Mouse (Mus musculus): ENCODE results near the gene Slc45a1. TPM values are rescaled to one million over a fixed set of nuclear protein-coding genes. Genes with fewer than 3 reads are reported as not detected.

Slc45a1 gene
- polyA plus RNA-seq, 2 experiments: 0.14 to 0.36 TPM

DNA sequence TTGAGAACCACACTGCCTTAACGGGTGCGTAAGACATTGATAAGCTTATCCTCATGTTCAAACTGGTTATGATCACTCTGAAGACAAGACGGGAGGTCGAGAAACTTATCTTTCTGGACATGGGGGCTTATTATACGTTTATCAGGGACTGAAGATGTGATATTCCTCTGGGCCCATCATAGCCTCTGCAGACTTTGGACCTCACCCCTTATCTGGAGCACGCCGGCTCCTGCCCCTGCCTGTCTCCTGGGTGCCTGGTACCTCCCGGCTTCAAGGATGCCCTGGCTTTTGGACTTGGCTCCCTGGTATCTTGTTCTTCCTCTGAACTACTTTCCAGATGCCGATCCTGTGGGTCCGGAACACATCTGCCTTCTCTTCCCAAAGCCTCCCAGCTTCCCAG, 37.6 kb upstream of the Slc45a1 start:
- DNase-seq (ENCODE audit: low spot score): no peak
- no peak for TF ChIP-seq POLR2A (IDR thresholded peaks at IDR 0.05; ENCODE audit: borderline replicate concordance, extremely low read depth, insufficient read depth, insufficient read length)
- Histone ChIP-seq H3K4me1 (ENCODE audit: control insufficient read depth, insufficient read depth, low read length) (peaks cover 11% of the 10 kb centered on the region), H3K9ac (ENCODE audit: low read depth, low read length, severe bottlenecking) (no peak overlapping the region), H3K36me3 (ENCODE audit: control insufficient read depth, insufficient read depth, low read length) (no peaks in the 10 kb centered on the region), H3K27me3 (ENCODE audit: control insufficient read depth, insufficient read depth, low read length) (no peaks in the 10 kb centered on the region), H3K4me3 (replicated peaks; ENCODE audit: low read length) (no peak overlapping the region), H3K4me2 (replicated peaks; ENCODE audit: low read depth, low read length, severe bottlenecking) (no peak overlapping the region), H3K27ac (replicated peaks; ENCODE audit: low read depth, low read length) (no peak overlapping the region), H3K9me3 (ENCODE audit: control insufficient read depth, low read length) (no peaks in the 10 kb centered on the region)
- no peak for ATAC-seq (ENCODE audit: low FRiP score, low read depth)
- 90% methylated on average over 10 of the region's 10 CpGs for WGBS

DNA sequence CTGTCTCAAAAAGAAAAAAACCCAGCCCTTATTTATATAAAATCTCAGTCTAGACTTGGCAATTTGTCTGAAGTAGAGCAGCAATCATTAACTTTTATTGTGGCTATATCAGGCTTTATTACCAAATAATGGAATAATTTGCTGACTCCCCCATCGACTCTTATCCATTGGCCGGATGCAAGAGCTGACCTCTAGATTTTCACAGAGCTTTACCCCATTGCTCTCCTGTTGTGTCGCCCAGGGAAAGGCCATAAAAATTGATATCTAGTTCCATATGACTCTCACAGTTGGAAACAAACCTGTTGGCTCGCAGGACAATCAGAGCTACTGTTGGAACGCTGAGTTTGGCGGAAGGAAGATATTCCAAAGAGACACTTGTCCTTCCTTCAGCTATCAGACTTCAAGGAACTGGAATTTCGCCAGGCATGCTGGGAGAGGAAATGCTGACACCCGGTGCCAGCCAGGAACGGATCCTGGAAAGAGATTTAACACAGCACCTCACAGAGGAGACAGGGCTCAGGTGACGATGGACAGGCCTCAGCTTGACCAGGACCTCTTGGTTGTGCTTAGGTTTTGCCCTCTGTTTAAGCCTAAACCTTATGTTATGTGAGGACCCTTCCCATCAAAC, 35.3 kb upstream of the Slc45a1 start:
- Histone ChIP-seq H3K36me3 (ENCODE audit: control insufficient read depth, insufficient read depth, low read length) (no peaks in the 10 kb centered on the region), H3K27ac (replicated peaks; ENCODE audit: low read depth, low read length) (no peak overlapping the region), H3K4me1 (ENCODE audit: control insufficient read depth, insufficient read depth, low read length) (peaks cover 11% of the 10 kb centered on the region), H3K4me2 (replicated peaks; ENCODE audit: low read depth, low read length, severe bottlenecking) (no peak overlapping the region), H3K9ac (ENCODE audit: low read depth, low read length, severe bottlenecking) (no peak overlapping the region), H3K27me3 (ENCODE audit: control insufficient read depth, insufficient read depth, low read length) (no peaks in the 10 kb centered on the region), H3K9me3 (ENCODE audit: control insufficient read depth, low read length) (no peaks in the 10 kb centered on the region), H3K4me3 (replicated peaks; ENCODE audit: low read length) (no peak overlapping the region)
- DNase-seq (ENCODE audit: low spot score) (no peak), ATAC-seq (ENCODE audit: low FRiP score, low read depth) (no peak)
- 29% methylated on average over 10 of the region's 10 CpGs for WGBS
- TF ChIP-seq POLR2A (IDR thresholded peaks at IDR 0.05; ENCODE audit: borderline replicate concordance, extremely low read depth, insufficient read depth, insufficient read length): no peak

DNA sequence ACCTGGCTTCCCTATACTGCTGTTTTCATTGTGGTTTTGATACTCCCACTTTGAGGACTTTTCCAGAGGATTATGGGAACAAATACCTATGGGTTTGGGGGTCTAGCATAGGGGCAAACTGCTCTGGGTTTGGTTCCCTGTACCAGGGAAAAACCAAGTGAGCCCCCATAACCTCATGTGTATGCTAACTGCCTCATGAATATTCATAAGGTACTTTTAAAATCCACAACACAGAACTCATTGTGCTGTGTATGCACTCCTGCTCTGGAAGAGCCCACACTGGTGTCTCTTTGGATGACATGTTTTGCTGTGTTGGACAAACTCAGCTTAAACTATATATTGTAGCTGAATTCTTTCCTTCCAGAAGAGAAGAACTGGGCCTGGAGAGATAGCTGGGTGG, 34.6 kb upstream of the Slc45a1 start:
- ATAC-seq (ENCODE audit: low FRiP score, low read depth): no peak

DNA sequence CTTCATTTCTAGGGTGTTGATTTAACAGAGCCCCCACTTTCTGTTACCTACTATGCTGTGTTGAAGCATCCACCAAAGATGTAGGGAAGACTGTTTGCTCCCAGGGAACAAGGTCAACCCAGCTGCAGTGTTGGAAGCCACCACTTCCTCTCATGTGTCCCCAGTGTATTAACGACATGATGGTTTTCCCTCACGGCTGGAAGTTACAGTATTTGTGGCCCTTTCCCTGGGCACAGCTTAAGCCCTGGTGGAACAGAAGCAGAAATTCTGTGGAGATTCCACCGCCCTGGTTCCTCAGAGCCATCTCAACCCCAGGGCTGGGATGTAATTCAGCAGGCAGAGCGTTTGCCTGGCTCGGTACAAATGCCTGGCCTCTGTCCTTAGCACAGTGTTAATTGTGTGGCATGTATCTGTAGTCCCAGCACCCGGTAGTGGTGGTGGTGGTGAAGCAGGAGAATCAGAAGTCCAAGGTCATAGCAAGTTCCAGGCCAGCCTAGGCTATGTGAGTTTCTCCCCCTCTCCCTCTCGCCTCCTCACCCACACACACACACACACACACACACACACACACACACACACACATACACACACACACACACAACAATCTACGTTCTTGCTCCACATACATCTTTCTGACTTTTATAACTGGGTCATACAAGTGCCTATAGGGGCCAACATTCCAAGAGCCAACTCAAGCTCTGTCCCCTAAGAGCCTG, 34.0 kb upstream of the Slc45a1 start:
- Histone ChIP-seq H3K4me2 (replicated peaks; ENCODE audit: low read depth, low read length, severe bottlenecking) (0 out of 2 replicates have a peak overlapping the region, but pooled peaks have one; percentile 1), H3K9ac (ENCODE audit: low read depth, low read length, severe bottlenecking) (no peak overlapping the region), H3K4me1 (ENCODE audit: control insufficient read depth, insufficient read depth, low read length) (peaks cover 11% of the 10 kb centered on the region), H3K9me3 (ENCODE audit: control insufficient read depth, low read length) (no peaks in the 10 kb centered on the region), H3K27me3 (ENCODE audit: control insufficient read depth, insufficient read depth, low read length) (no peaks in the 10 kb centered on the region), H3K36me3 (ENCODE audit: control insufficient read depth, insufficient read depth, low read length) (no peaks in the 10 kb centered on the region), H3K4me3 (replicated peaks; ENCODE audit: low read length) (no peak overlapping the region), H3K27ac (replicated peaks; ENCODE audit: low read depth, low read length) (no peak overlapping the region)
- DNase-seq (ENCODE audit: low spot score) (no peak), ATAC-seq (ENCODE audit: low FRiP score, low read depth) (no peak)
- TF ChIP-seq POLR2A (IDR thresholded peaks at IDR 0.05; ENCODE audit: borderline replicate concordance, extremely low read depth, insufficient read depth, insufficient read length): no peak
- WGBS: 50% methylated on average over 8 of the region's 8 CpGs

More for the DNA sequence above, 34.6 kb upstream of the Slc45a1 start:
- Histone ChIP-seq H3K4me3 (replicated peaks; ENCODE audit: low read length) (no peak overlapping the region), H3K27ac (replicated peaks; ENCODE audit: low read depth, low read length) (no peak overlapping the region), H3K9me3 (ENCODE audit: control insufficient read depth, low read length) (no peaks in the 10 kb centered on the region), H3K9ac (ENCODE audit: low read depth, low read length, severe bottlenecking) (no peak overlapping the region), H3K4me2 (replicated peaks; ENCODE audit: low read depth, low read length, severe bottlenecking) (no peak overlapping the region), H3K4me1 (ENCODE audit: control insufficient read depth, insufficient read depth, low read length) (peaks cover 11% of the 10 kb centered on the region), H3K27me3 (ENCODE audit: control insufficient read depth, insufficient read depth, low read length) (no peaks in the 10 kb centered on the region), H3K36me3 (ENCODE audit: control insufficient read depth, insufficient read depth, low read length) (no peaks in the 10 kb centered on the region)
- no peak for TF ChIP-seq POLR2A (IDR thresholded peaks at IDR 0.05; ENCODE audit: borderline replicate concordance, extremely low read depth, insufficient read depth, insufficient read length)
- DNase-seq (ENCODE audit: low spot score): no peak

DNA sequence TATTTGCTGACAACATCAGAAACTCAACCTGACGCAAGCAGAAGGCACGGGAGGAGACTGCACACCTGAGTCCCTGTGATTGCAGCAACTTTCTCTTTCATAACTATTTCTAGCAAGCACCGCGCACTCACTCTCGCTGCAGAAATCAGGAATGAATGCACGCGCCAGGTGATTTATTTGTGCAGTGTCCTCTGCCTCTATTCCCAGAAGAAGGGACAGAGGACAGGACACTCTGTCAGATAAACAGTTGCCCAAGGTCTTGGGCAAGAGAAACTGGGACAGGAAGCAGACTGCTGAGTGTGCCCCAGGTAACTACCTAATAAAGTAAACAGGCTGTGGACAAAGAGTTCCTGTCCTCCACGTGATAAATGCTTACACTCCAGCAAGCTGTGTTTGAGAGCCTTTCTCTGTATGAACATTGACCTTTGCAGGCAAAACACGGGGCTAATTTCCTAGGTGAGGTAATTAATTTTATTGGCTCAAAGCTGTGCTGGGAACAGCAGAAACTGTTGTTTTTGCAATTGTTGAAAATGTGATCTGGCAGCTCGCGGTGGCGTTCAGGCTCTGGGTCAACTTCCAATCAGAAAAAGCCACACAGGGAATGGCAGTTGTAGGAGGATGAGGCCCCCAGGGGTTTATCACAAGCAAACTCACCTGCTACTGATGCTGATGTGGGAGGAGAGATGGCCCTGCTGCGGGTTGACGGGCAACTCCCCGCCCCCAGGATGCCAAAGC, 33.2 kb upstream of the Slc45a1 start:
- Histone ChIP-seq H3K4me2 (replicated peaks; ENCODE audit: low read depth, low read length, severe bottlenecking) (0 out of 2 replicates have a peak overlapping the region, but pooled peaks have one; percentile 1), H3K27ac (replicated peaks; ENCODE audit: low read depth, low read length) (no peak overlapping the region), H3K27me3 (ENCODE audit: control insufficient read depth, insufficient read depth, low read length) (no peaks in the 10 kb centered on the region), H3K9ac (ENCODE audit: low read depth, low read length, severe bottlenecking) (no peak overlapping the region), H3K4me1 (ENCODE audit: control insufficient read depth, insufficient read depth, low read length) (peaks cover 11% of the 10 kb centered on the region), H3K4me3 (replicated peaks; ENCODE audit: low read length) (no peak overlapping the region), H3K9me3 (ENCODE audit: control insufficient read depth, low read length) (no peaks in the 10 kb centered on the region), H3K36me3 (ENCODE audit: control insufficient read depth, insufficient read depth, low read length) (no peaks in the 10 kb centered on the region)
- DNase-seq (ENCODE audit: low spot score): no peak
- WGBS: 28% methylated on average over 15 of the region's 15 CpGs
- no peak for TF ChIP-seq POLR2A (IDR thresholded peaks at IDR 0.05; ENCODE audit: borderline replicate concordance, extremely low read depth, insufficient read depth, insufficient read length)
- no peak for ATAC-seq (ENCODE audit: low FRiP score, low read depth)
